Mouse (Mus musculus) central nervous system, embryonic 11.5 days (tissue): ENCODE data around the gene Olfr1090. TPM values are rescaled to one million over a fixed set of nuclear protein-coding genes. Genes with fewer than 3 reads are reported as not detected.

Experiments used
- polyA plus RNA-seq: library from polyadenylated mRNA; depleted of rRNA; stranded (reverse); fragments of >200 nt; gene quantifications from 2 replicates; pipeline ENCODE4 v1.2.3, GENCODE M21; 2012; rRNA removed

Gene Olfr1090
- not detected in 2 replicates for polyA plus RNA-seq

DNA sequence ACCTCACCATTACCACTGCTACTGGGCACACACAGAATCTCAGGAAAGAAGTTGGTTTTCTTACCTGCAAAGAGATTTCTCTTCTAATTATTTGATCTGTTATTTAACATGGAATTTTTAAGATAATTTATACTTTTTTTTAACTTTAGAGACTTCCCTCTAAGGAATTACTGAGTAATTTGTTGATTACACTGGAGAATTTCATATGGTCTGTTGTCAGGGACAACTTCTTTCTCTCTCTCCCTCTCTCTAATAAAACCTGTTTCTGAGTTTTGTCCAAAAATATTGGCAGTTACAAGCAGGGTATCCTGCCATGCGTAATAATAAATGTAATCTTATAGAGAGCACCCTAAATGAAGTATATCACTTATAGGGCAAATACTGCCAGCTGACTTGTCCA is at the start of gene Olfr1090:
Gene Olfr1090, minus strand, starts transcription at position 101 of the 400 bp plus-strand sequence.

DNA sequence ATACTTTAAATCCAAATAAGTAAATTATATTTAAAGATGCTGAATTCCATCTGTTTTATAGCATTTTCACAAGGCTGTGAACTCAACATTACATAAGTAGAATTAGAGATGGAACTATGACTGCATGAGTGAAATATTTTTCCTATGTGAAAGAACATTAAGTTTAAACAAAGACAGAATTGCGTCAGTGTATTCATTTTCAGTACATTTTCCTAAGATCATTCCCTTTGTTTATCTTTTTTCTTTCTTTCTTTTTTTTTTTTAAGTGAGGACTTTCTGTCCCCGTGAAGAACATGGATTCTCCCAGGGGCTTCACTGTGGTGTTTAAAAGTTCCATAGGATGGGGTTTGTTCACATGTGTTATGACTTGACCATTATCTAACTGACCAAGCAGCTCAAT is 23.4 kb upstream of the Olfr1090 start, which contains the start of gene Olfr1093:
Gene Olfr1093, plus strand, starts transcription at position 301 of the 400 bp plus-strand sequence.

DNA sequence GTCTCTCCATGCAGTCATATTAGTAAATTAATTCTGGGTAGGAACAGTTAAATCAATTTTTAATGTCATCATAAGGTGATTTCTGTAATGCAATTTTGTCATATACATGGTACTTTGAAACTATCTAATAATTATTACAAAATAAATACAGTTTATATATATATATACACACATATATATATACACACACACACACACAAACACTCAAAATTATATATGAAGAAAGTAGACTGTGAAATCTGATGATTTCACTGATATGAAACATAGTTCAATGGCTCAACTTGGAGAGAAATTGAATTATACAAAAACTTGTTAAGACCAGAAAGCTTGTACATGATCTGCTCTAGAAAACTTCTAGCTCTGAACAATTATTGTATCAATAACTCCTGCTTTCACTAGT is 25.2 kb downstream of the Olfr1090 start, which contains the start of gene Olfr1089:
Gene Olfr1089, minus strand, starts transcription at position 101 of the 400 bp plus-strand sequence.

Other genes with a start within 250 kb of the Olfr1090 start
- gene Olfr1079, start 216.5 kb downstream of the Olfr1090 start, polyA plus RNA-seq, result not detected in 2 replicates
- not detected in 2 replicates for gene Olfr1080, start 200.8 kb downstream of the Olfr1090 start, polyA plus RNA-seq
- gene Olfr1082, start 160.0 kb downstream of the Olfr1090 start, polyA plus RNA-seq, result not detected in 2 replicates
- not detected in 2 replicates for gene Olfr1084, start 119.3 kb downstream of the Olfr1090 start, polyA plus RNA-seq
- gene Olfr1085, start 97.0 kb downstream of the Olfr1090 start, polyA plus RNA-seq, result not detected in 2 replicates
- not detected in 2 replicates for gene Olfr1086, start 78.9 kb downstream of the Olfr1090 start, polyA plus RNA-seq
- gene Olfr1087, start 60.6 kb downstream of the Olfr1090 start, polyA plus RNA-seq, result not detected in 2 replicates
- gene Olfr1089, start 25.3 kb downstream of the Olfr1090 start, polyA plus RNA-seq, result not detected in 2 replicates
- not detected in 2 replicates for gene Olfr1093, start 23.5 kb upstream of the Olfr1090 start, polyA plus RNA-seq
- gene Olfr141, start 51.0 kb upstream of the Olfr1090 start, polyA plus RNA-seq, result not detected in 2 replicates
- gene Olfr1094, start 65.7 kb upstream of the Olfr1090 start, polyA plus RNA-seq, result not detected in 2 replicates
- gene Olfr1095, start 92.7 kb upstream of the Olfr1090 start, polyA plus RNA-seq, result not detected in 2 replicates
- gene Gm13723, start 115.8 kb upstream of the Olfr1090 start, polyA plus RNA-seq, result not detected in 2 replicates
- gene Olfr1097, start 133.2 kb upstream of the Olfr1090 start, polyA plus RNA-seq, result not detected in 2 replicates
- not detected in 2 replicates for gene Olfr1098, start 165.6 kb upstream of the Olfr1090 start, polyA plus RNA-seq
- gene Olfr1099, start 201.7 kb upstream of the Olfr1090 start, polyA plus RNA-seq, result not detected in 2 replicates
- not detected in 2 replicates for gene Olfr1100, start 221.0 kb upstream of the Olfr1090 start, polyA plus RNA-seq
- not detected in 2 replicates for gene Olfr1101, start 232.2 kb upstream of the Olfr1090 start, polyA plus RNA-seq
- gene Olfr1102, start 239.4 kb upstream of the Olfr1090 start, polyA plus RNA-seq, result not detected in 2 replicates